Comparison of ENCODE assay signal across 9 mouse cellular contexts in the genomic region with DNA sequence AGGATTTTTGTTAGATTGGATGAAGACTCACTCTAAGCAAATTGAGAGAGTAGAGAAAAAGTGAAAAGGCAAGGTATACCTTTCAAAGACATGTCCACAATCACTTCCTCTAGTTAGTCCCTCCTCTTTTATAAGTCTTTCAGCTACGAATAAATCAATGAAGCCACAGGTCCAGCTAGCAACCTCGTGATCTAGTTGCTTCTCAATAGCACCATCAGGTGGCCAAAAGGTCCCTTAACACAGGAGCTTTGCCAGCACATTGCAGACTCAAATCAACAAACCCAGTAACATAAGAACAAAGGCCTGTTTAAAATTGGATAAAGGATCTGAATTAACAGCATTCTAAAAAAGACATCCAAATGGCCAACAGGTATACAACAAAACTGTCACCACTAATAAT. TPM values are rescaled to one million over a fixed set of nuclear protein-coding genes. Genes with fewer than 3 reads are reported as not detected.
A peak's percentile ranks its signal among the peaks of the same experiment; 100 is the strongest.
DNase-seq lines count a peak whose midpoint lies in the region; ATAC-seq and TF ChIP-seq lines count a peak whose summit lies in the region.
"Had no signal": no experiment of that assay in that cellular context is flagged by ENCODE, and none has a peak within 500 bp of the region (broad histone marks: within the 10 kb centered on the region; RNA-seq: fewer than 3 reads in every experiment).

No protein-coding gene starts in this region.

- no peaks in the 10 kb centered on the region for H3K27me3 ChIP-seq in kidney, embryonic 14.5 days (ENCODE audit: control insufficient read depth, insufficient read depth, low read length)
- no peaks in the 10 kb centered on the region for H3K27me3 ChIP-seq in MEL (ENCODE audit: control insufficient read depth in 1 of 2, insufficient read depth in 2 of 2, low read length in 2 of 2)
- no peaks in the 10 kb centered on the region for H3K27me3 ChIP-seq in thymus, adult 2 months (ENCODE audit: control insufficient read depth, insufficient read depth, low read length)
- H3K27me3 ChIP-seq: embryonic facial prominence, embryonic 12.5 days had no signal

- no peak overlapping the region for H3K4me3 ChIP-seq in kidney, embryonic 14.5 days (ENCODE audit: low read length)
- H3K4me3 ChIP-seq in MEL (ENCODE audit: control insufficient read depth in 1 of 2, insufficient read depth in 1 of 2, low read depth in 2 of 2, low read length in 2 of 2): no peak overlapping the region
- H3K4me3 ChIP-seq in thymus, adult 2 months (ENCODE audit: control insufficient read depth, insufficient read depth, low read length): no peak overlapping the region
- H3K4me3 ChIP-seq: embryonic facial prominence, embryonic 12.5 days had no signal

- TF ChIP-seq RAD21 in MEL (IDR thresholded peaks at IDR 0.05; ENCODE audit: low read depth, low read length): peak; percentile 34

- TF ChIP-seq CTCF in MEL (IDR thresholded peaks at IDR 0.05 in 2 of 3, conservative IDR thresholded peaks at IDR 0.05 in 1 of 3; ENCODE audit: control insufficient read depth in 1 of 3, insufficient read depth in 1 of 3, low read depth in 2 of 3, low read length in 3 of 3, poor library complexity in 1 of 3, severe bottlenecking in 1 of 3): peak in 2 of 3 experiments; percentile 22 to 56; a peak in 3 of 6 replicates
- TF ChIP-seq CTCF in thymus, adult 2 months (IDR thresholded peaks at IDR 0.05; ENCODE audit: borderline replicate concordance, control insufficient read depth, extremely low read depth, insufficient read depth, low read length, poor library complexity): no peak

- TF ChIP-seq POLR2A in MEL (IDR thresholded peaks at IDR 0.05; ENCODE audit: control insufficient read depth in 1 of 2, insufficient read depth in 1 of 2, low read depth in 1 of 2, low read length in 2 of 2, poor library complexity in 1 of 2): no peak
- TF ChIP-seq POLR2A in thymus, adult 2 months (IDR thresholded peaks at IDR 0.05; ENCODE audit: control insufficient read depth, extremely low read depth, insufficient read depth, low read length, poor library complexity): no peak

- no peak overlapping the region for H3K27ac ChIP-seq in kidney, embryonic 14.5 days (ENCODE audit: low read depth, low read length)
- no peak overlapping the region for H3K27ac ChIP-seq in MEL (ENCODE audit: control insufficient read depth, low read depth, low read length)
- H3K27ac ChIP-seq in thymus, adult 2 months (ENCODE audit: control insufficient read depth, insufficient read depth, low read length): no peak overlapping the region
- H3K27ac ChIP-seq: embryonic facial prominence, embryonic 12.5 days had no signal

- 17% methylated on average over 2 of the region's 2 CpGs for WGBS in kidney, embryonic 14.5 days
- 2% methylated on average over 2 of the region's 2 CpGs for WGBS in thymus, adult 2 months

- peak; percentile 24 for DNase-seq in kidney, adult 9 months
- peak; percentile 23 for DNase-seq in MEL (ENCODE audit: low read depth, low spot score)
- peak; percentile 5 for DNase-seq in adrenal gland, postnatal 14 days
- peak; percentile 21 for DNase-seq in lung, postnatal 36 days
- no peak for DNase-seq in spleen, postnatal 14 days (ENCODE audit: low spot score in 2 of 2)
- DNase-seq in thymus, adult 2 months: no peak

- no peaks in the 10 kb centered on the region for H3K9me3 ChIP-seq in kidney, embryonic 14.5 days (ENCODE audit: control insufficient read depth, low read length)
- no peaks in the 10 kb centered on the region for H3K9me3 ChIP-seq in MEL (replicated peaks; ENCODE audit: insufficient read depth, low read length)
- H3K9me3 ChIP-seq: embryonic facial prominence, embryonic 12.5 days had no signal

- H3K4me1 ChIP-seq in kidney, embryonic 14.5 days (ENCODE audit: control insufficient read depth, insufficient read depth, low read length): no peaks in the 10 kb centered on the region
- no peaks in the 10 kb centered on the region for H3K4me1 ChIP-seq in MEL (ENCODE audit: control insufficient read depth in 1 of 2, insufficient read depth in 2 of 2, low read length in 2 of 2)
- no peaks in the 10 kb centered on the region for H3K4me1 ChIP-seq in thymus, adult 2 months (replicated peaks; ENCODE audit: control insufficient read depth, insufficient read depth, low read length)
- H3K4me1 ChIP-seq: embryonic facial prominence, embryonic 12.5 days had no signal

- no peak overlapping the region for H3K4me2 ChIP-seq in kidney, embryonic 14.5 days (replicated peaks; ENCODE audit: low read depth, low read length)
- H3K4me2 ChIP-seq: embryonic facial prominence, embryonic 12.5 days had no signal

- TF ChIP-seq EP300 in MEL (IDR thresholded peaks at IDR 0.05; ENCODE audit: low read depth in 1 of 2, low read length in 2 of 2): no peak

- no peaks in the 10 kb centered on the region for H3K79me2 ChIP-seq in MEL (ENCODE audit: control insufficient read depth, insufficient read depth, low read length, poor library complexity)

- ATAC-seq in kidney, embryonic 14.5 days (ENCODE audit: low FRiP score, low TSS enrichment): no peak

- H3K36me3 ChIP-seq in kidney, embryonic 14.5 days (ENCODE audit: control insufficient read depth, insufficient read depth, low read length): no peaks in the 10 kb centered on the region
- H3K36me3 ChIP-seq in MEL (ENCODE audit: control insufficient read depth in 1 of 2, insufficient read depth in 2 of 2, low read length in 2 of 2): no peaks in the 10 kb centered on the region
- H3K36me3 ChIP-seq in thymus, adult 2 months (ENCODE audit: control insufficient read depth, insufficient read depth, low read length): no peaks in the 10 kb centered on the region
- H3K36me3 ChIP-seq: embryonic facial prominence, embryonic 12.5 days had no signal

- H3K9ac ChIP-seq in kidney, embryonic 14.5 days (ENCODE audit: low read depth, low read length): no peak overlapping the region
- no peak overlapping the region for H3K9ac ChIP-seq in MEL (ENCODE audit: control insufficient read depth, low read depth, low read length, poor library complexity, severe bottlenecking)
- H3K9ac ChIP-seq: embryonic facial prominence, embryonic 12.5 days had no signal

TF ChIP-seq in MEL, 35 proteins besides CTCF, POLR2A, EP300 and RAD21:
- TF ChIP-seq SMC3 (IDR thresholded peaks at IDR 0.05; ENCODE audit: low read depth, low read length): peak; percentile 51
- TF ChIP-seq UBTF (IDR thresholded peaks at IDR 0.05; ENCODE audit: borderline replicate concordance, insufficient read depth, low read depth, low read length): no peak

RNA-seq across cellular contexts. Expression of gene Cypt3, which starts 30.0 kb away (rescaled TPM):
- polyA plus RNA-seq in kidney, embryonic 14.5 days (2014; fragmentation: Nextera tagmentation; extraction: Ambion mirVana): not detected in 2 replicates
- total RNA-seq in MEL (2012; rRNA removed): not detected in 2 replicates
- polyA plus RNA-seq in MEL (2012; ENCODE audit: insufficient read depth in 1 of 2, insufficient read length in 2 of 2, low read depth in 1 of 2, low replicate concordance in 2 of 2, missing spikeins in 1 of 2): not detected
- total RNA-seq in adrenal gland, postnatal 14 days (2021): not detected in 2 replicates
- not detected in 2 replicates for polyA plus RNA-seq in thymus, adult 2 months (2012; rRNA removed)
- total RNA-seq: layer of hippocampus, postnatal 36 days had no signal
- polyA plus RNA-seq: embryonic facial prominence, embryonic 12.5 days had no signal

RNA-seq across cellular contexts. Expression of gene Ubqln2, which starts 30.4 kb away (rescaled TPM):
- 35.6 and 37.0 TPM in 2 replicates for polyA plus RNA-seq in kidney, embryonic 14.5 days (2014; fragmentation: Nextera tagmentation; extraction: Ambion mirVana)
- total RNA-seq in MEL (2012; rRNA removed): 4.2 TPM in 2 replicates
- polyA plus RNA-seq in MEL (2012; ENCODE audit: insufficient read depth in 1 of 2, insufficient read length in 2 of 2, low read depth in 1 of 2, low replicate concordance in 2 of 2, missing spikeins in 1 of 2): 10 to 100 TPM in 1 of 2 experiments, not detected in 1; 10.1 TPM
- 55.7 and 58.6 TPM in 2 replicates for total RNA-seq in adrenal gland, postnatal 14 days (2021)
- 40.9 and 55.3 TPM in 2 replicates for polyA plus RNA-seq in thymus, adult 2 months (2012; rRNA removed)

Comparison
In these comparisons a context has a peak if more than half of its experiments do, and no peak if none do; other contexts are left out.
1. DNase-seq: peak in kidney, adult 9 months (single experiment), MEL (single experiment), adrenal gland, postnatal 14 days (single experiment) and lung, postnatal 36 days (single experiment); none in spleen, postnatal 14 days (0 of 2) and thymus, adult 2 months (single experiment).